Mouse (Mus musculus) lung, adult 2 months (tissue): ENCODE measurements around the gene Gm6309.

ENCODE experiments used
- CTCF ChIP-seq: fragments of 200-500 bp; IDR thresholded peaks from 2 replicates; pipeline ENCODE4 v1.5.1; 2011; ENCODE audit warnings: mild to moderate bottlenecking, low read length, control low read depth; ENCODE audit not compliant: insufficient read depth
- POLR2A ChIP-seq: fragments of 200-500 bp; IDR thresholded peaks from 2 replicates; pipeline ENCODE4 v1.6.1; 2011; ENCODE audit warnings: low read depth, mild to moderate bottlenecking, control low read depth, low read length, borderline replicate concordance; ENCODE audit errors: extremely low read depth

DNA sequence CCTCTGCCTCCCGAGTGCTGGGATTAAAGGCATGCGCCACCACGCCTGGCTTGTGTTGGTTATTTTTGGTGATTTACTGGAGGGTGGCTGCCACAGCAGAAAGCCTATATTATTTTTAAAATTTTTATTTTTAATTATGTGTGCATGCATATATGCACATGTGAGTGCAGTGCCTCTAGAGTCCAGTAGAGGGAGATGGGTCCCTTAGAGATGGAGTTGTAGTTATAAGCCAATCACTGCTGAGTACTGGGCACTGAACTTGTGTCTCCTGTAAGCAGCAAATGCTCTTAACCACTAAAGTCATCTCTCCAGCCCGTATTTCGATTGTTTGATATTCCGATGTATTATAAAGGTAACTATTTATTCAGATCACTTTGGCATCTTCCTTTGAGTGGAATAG is 30.1 kb upstream of the Gm6309 start:
- TF ChIP-seq POLR2A (no peak), CTCF (no peak)
